Mouse (Mus musculus) CH12.LX (cell line): ENCODE results near the gene Lhpp. TPM values are rescaled to one million over a fixed set of nuclear protein-coding genes. Genes with fewer than 3 reads are reported as not detected.

Experiments used
- DNase-seq: peaks from one replicate; pipeline ENCODE4 v3.0.0-alpha.2; 2013; ENCODE audit errors: extremely low read depth
- H3K27ac ChIP-seq: 2 replicates; pipeline ENCODE4 v1.5.1; 2012; ENCODE audit warnings: low read depth, mild to moderate bottlenecking, control low read depth, moderate library complexity; ENCODE audit not compliant: insufficient read depth
- H3K27me3 ChIP-seq: replicated peaks from 2 replicates; pipeline ENCODE3; 2012; ENCODE audit warnings: inconsistent platforms
- H3K36me3 ChIP-seq, 2 experiments: replicated peaks in 1 of 2; 2 replicates each; pipeline versions ENCODE3 to v1.6.1; 2012; ENCODE audit warnings: inconsistent platforms in 1 of 2, low read length in 1 of 2, mild to moderate bottlenecking in 1 of 2, mixed read lengths in 1 of 2, moderate library complexity in 1 of 2; ENCODE audit not compliant: control insufficient read depth in 1 of 2, insufficient read depth in 1 of 2
- H3K4me1 ChIP-seq, 2 experiments: 2 replicates each; pipeline ENCODE4 v1.6.1; 2012; ENCODE audit warnings: inconsistent platforms in 1 of 2, moderate library complexity in 1 of 2; ENCODE audit not compliant: insufficient read depth in 2 of 2, control insufficient read depth in 1 of 2
- H3K4me2 ChIP-seq: 2 replicates; pipeline ENCODE4 v1.6.1; 2012; ENCODE audit warnings: low read depth, mild to moderate bottlenecking, control low read depth; ENCODE audit not compliant: poor library complexity, insufficient read depth, severe bottlenecking
- H3K4me3 ChIP-seq, 3 experiments: fragments of 150-350 bp in 1 of 3; sonication (generic) in 1 of 3; replicated peaks in 1 of 3; 2 replicates each; pipeline versions ENCODE3 to v1.5.1; 2011 to 2012; ENCODE audit warnings: low read depth in 2 of 3, low read length in 2 of 3, mild to moderate bottlenecking in 2 of 3, moderate library complexity in 2 of 3, control low read depth in 1 of 3, improper control_type of control experiment in 1 of 3, inconsistent platforms in 1 of 3, mixed read lengths in 1 of 3; ENCODE audit not compliant: poor library complexity in 1 of 3
- H3K79me2 ChIP-seq: replicated peaks from 2 replicates; pipeline ENCODE4 v1.6.1; 2012; ENCODE audit warnings: mild to moderate bottlenecking, moderate library complexity; ENCODE audit not compliant: control insufficient read depth, poor library complexity, insufficient read depth, severe bottlenecking; ENCODE audit errors: extremely low read depth
- H3K9ac ChIP-seq: 2 replicates; pipeline ENCODE4 v1.6.1; 2012; ENCODE audit warnings: low read depth, mild to moderate bottlenecking, control low read depth, moderate library complexity; ENCODE audit not compliant: insufficient read depth
- H3K9me3 ChIP-seq: replicated peaks from 2 replicates; pipeline ENCODE3; 2012; ENCODE audit warnings: low read length, inconsistent platforms, mixed read lengths
- BHLHE40 ChIP-seq: IDR thresholded peaks from 2 replicates; pipeline ENCODE4 v1.6.1; 2011; ENCODE audit warnings: mild to moderate bottlenecking, low read depth, low read length, improper control_type of control experiment
- E2F4 ChIP-seq: IDR thresholded peaks from 2 replicates; pipeline ENCODE4 v1.6.1; 2011; ENCODE audit warnings: low read depth, low read length, improper control_type of control experiment; ENCODE audit not compliant: insufficient replicate concordance
- ELF1 ChIP-seq: IDR thresholded peaks from 2 replicates; pipeline ENCODE4 v1.6.1; 2014; ENCODE audit warnings: low read depth, mild to moderate bottlenecking, inconsistent platforms, low read length, improper control_type of control experiment
- EP300 ChIP-seq: IDR thresholded peaks from 2 replicates; pipeline ENCODE4 v1.6.1; 2011; ENCODE audit warnings: low read length, improper control_type of control experiment
- ETS1 ChIP-seq: conservative IDR thresholded peaks from 2 replicates; pipeline ENCODE4 v1.6.1; 2012; ENCODE audit warnings: low read depth, mild to moderate bottlenecking, inconsistent platforms, low read length, improper control_type of control experiment, moderate library complexity
- GABPA ChIP-seq: IDR thresholded peaks from 2 replicates; pipeline ENCODE4 v1.6.1; 2012; ENCODE audit warnings: low read depth, low read length, improper control_type of control experiment, inconsistent platforms; ENCODE audit not compliant: insufficient replicate concordance
- HCFC1 ChIP-seq: IDR thresholded peaks from 2 replicates; pipeline ENCODE4 v1.6.1; 2012; ENCODE audit warnings: low read depth, mild to moderate bottlenecking, inconsistent platforms, low read length, improper control_type of control experiment
- MAFK ChIP-seq: IDR thresholded peaks from 2 replicates; pipeline ENCODE4 v1.6.1; 2011; ENCODE audit warnings: low read length, improper control_type of control experiment; ENCODE audit not compliant: insufficient replicate concordance
- MAZ ChIP-seq: IDR thresholded peaks from 2 replicates; pipeline ENCODE4 v1.6.1; 2012; ENCODE audit warnings: low read depth, mild to moderate bottlenecking, inconsistent platforms, low read length, improper control_type of control experiment, moderate library complexity
- MXI1 ChIP-seq: IDR thresholded peaks from 2 replicates; pipeline ENCODE4 v1.6.1; 2011; ENCODE audit warnings: mild to moderate bottlenecking, low read depth, low read length, improper control_type of control experiment
- NRF1 ChIP-seq: IDR thresholded peaks from 2 replicates; pipeline ENCODE4 v1.6.1; 2014; ENCODE audit warnings: low read depth, mild to moderate bottlenecking, inconsistent platforms, low read length, improper control_type of control experiment, moderate library complexity
- POLR2A ChIP-seq: IDR thresholded peaks from 2 replicates; pipeline ENCODE4 v1.6.1; 2011; ENCODE audit warnings: low read depth, mild to moderate bottlenecking, improper control_type of control experiment, low read length
- POLR2AphosphoS2 ChIP-seq: IDR thresholded peaks from 2 replicates; pipeline ENCODE4 v1.6.1; 2011; ENCODE audit warnings: low read depth, low read length, improper control_type of control experiment
- RCOR1 ChIP-seq: conservative IDR thresholded peaks from 2 replicates; pipeline ENCODE4 v1.6.1; 2012; ENCODE audit warnings: low read depth, mild to moderate bottlenecking, inconsistent platforms, low read length, improper control_type of control experiment
- SIN3A ChIP-seq: IDR thresholded peaks from 2 replicates; pipeline ENCODE4 v1.6.1; 2012; ENCODE audit warnings: low read length, improper control_type of control experiment, inconsistent platforms
- SMC3 ChIP-seq: IDR thresholded peaks from 2 replicates; pipeline ENCODE4 v1.6.1; 2011; ENCODE audit warnings: low read depth, low read length, improper control_type of control experiment
- TBP ChIP-seq: conservative IDR thresholded peaks from 2 replicates; pipeline ENCODE4 v1.6.1; 2011; ENCODE audit warnings: low read depth, low read length, improper control_type of control experiment
- TCF12 ChIP-seq: IDR thresholded peaks from 2 replicates; pipeline ENCODE4 v1.6.1; 2014; ENCODE audit warnings: low read depth, mild to moderate bottlenecking, inconsistent platforms, low read length, improper control_type of control experiment
- UBTF ChIP-seq: IDR thresholded peaks from 2 replicates; pipeline ENCODE4 v1.6.1; 2012; ENCODE audit warnings: low read depth, mild to moderate bottlenecking, inconsistent platforms, low read length, improper control_type of control experiment, moderate library complexity
- USF1 ChIP-seq: IDR thresholded peaks from 2 replicates; pipeline ENCODE4 v1.6.1; 2014; ENCODE audit warnings: low read depth, mild to moderate bottlenecking, inconsistent platforms, low read length, improper control_type of control experiment
- ZC3H11A ChIP-seq: IDR thresholded peaks from 2 replicates; pipeline ENCODE4 v1.6.1; 2012; ENCODE audit warnings: low read depth, mild to moderate bottlenecking, inconsistent platforms, low read length, improper control_type of control experiment
- ZNF384 ChIP-seq: IDR thresholded peaks from 2 replicates; pipeline ENCODE4 v1.6.1; 2012; ENCODE audit warnings: low read depth, low read length, improper control_type of control experiment, inconsistent platforms
- dilution Hi-C: fragments of 300-500 bp; cut with MboI; formaldehyde crosslinking; loops from 2 replicates; pipeline ENCODE4 v1.14.3; 2020; ENCODE audit warnings: low sequenced_read_pairs; ENCODE audit not compliant: extremely low pct_unique_long_range_greater_than_20kb, extremely low pct_ligation_motif_present
- in situ Hi-C: fragments of 300-500 bp; cut with MboI; formaldehyde crosslinking; loops from 3 replicates; pipeline ENCODE4 v1.14.3; 2019; ENCODE audit warnings: low sequenced_read_pairs, low pct_ligation_motif_present, low pct_unique_long_range_greater_than_20kb, mixed read lengths
- polyA plus RNA-seq: library from polyadenylated mRNA; unstranded; fragments of >175 nt; gene quantifications from 2 replicates; pipeline ENCODE4 v1.2.1, GENCODE M21; 2012; ENCODE audit warnings: low read depth; ENCODE audit not compliant: insufficient read length
- total RNA-seq, 2 experiments: library from RNA; depleted of rRNA; stranded (reverse); fragments of 300-350 nt in 1 of 2; fragments of >200 nt in 1 of 2; gene quantifications; 2 replicates each; pipeline ENCODE4 v1.2.3; 2012 to 2014

Lhpp gene
- total and polyA plus RNA-seq, 3 experiments: 7.8 to 15.4 (median 14.6) TPM

DNA sequence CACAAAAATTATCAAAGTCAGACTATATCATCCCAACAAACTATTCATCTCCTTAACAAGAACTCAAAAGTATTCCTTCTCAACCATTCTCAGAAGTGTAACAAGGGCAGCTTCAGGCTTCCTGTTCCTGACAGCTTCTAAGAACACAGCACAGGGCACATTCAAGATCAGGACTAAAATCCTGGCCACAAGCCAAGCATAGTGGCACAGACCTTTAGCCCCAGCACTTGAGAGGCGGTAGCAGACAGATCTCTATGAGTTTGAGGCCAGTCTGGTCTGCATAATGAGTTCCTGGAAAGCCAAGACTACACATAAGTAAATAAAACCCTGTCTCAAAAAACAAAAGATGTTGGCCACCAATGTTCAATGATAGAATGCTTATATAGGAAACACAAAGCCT, 44.6 kb upstream of the Lhpp start:
- H3K9me3 ChIP-seq: no peaks in the 10 kb centered on the region
- no peak for DNase-seq
- TF ChIP-seq EP300 (no peak), USF1 (no peak), MXI1 (no peak), UBTF (no peak), BHLHE40 (no peak), MAFK (no peak), RCOR1 (no peak), MAZ (no peak), POLR2A (no peak), TBP (no peak), HCFC1 (no peak), ELF1 (no peak), TCF12 (no peak), E2F4 (no peak), GABPA (no peak), POLR2AphosphoS2 (no peak), SMC3 (no peak), ZC3H11A (no peak), ETS1 (no peak)
- no peaks in the 10 kb centered on the region for H3K27me3 ChIP-seq
- H3K9ac ChIP-seq: no peak overlapping the region
- dilution Hi-C loops (no loop called here), in situ Hi-C loops (no loop called here)
- peaks cover 0 to 26% of the 10 kb centered on the region in 2 experiments; a peak in 2 of 4 replicates for H3K4me1 ChIP-seq
- H3K4me2 ChIP-seq: no peak overlapping the region
- no peak overlapping the region for H3K27ac ChIP-seq
- no peak overlapping the region for H3K4me3 ChIP-seq
- H3K36me3 ChIP-seq: peaks cover 64 to 92% of the 10 kb centered on the region in 2 experiments
- H3K79me2 ChIP-seq: peaks cover 11% of the 10 kb centered on the region

DNA sequence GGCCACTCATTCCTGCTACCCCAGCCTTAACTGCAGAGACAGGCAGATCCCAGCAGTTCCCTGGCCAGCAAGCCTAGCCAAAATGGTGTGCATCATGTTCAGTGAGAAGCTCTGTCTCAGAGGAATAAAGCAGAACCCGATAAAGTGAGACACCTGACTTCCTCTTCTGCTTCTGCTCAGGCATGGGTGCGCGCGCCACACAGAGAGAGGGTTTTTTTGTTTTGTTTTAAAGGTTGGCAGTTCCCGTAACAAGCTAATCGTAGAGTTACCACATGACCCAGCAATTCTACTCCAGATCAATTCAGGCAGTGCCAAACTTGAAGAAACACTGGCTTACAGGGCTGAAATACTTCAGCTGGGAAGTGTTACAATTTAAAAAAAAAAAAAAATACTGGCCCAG, 41.6 kb upstream of the Lhpp start:
- peak; percentile 66 for DNase-seq
- Histone ChIP-seq H3K36me3 (peaks cover 39 to 62% of the 10 kb centered on the region in 2 experiments), H3K27me3 (no peaks in the 10 kb centered on the region), H3K9ac (no peak overlapping the region), H3K79me2 (peaks cover 28% of the 10 kb centered on the region), H3K4me2 (no peak overlapping the region), H3K4me3 (no peak overlapping the region), H3K9me3 (no peaks in the 10 kb centered on the region), H3K27ac (no peak overlapping the region), H3K4me1 (peaks cover 0 to 51% of the 10 kb centered on the region in 2 experiments; a peak in 3 of 4 replicates)
- in situ Hi-C loops: no loop called here
- dilution Hi-C loops: no loop called here
- TF ChIP-seq SIN3A (no peak), NRF1 (peak; percentile 67), ZNF384 (peak; percentile 24; the same call in 1 of the 2 replicates)
